Comparison of ENCODE assay signal across 9 mouse cellular contexts in the genomic region with DNA sequence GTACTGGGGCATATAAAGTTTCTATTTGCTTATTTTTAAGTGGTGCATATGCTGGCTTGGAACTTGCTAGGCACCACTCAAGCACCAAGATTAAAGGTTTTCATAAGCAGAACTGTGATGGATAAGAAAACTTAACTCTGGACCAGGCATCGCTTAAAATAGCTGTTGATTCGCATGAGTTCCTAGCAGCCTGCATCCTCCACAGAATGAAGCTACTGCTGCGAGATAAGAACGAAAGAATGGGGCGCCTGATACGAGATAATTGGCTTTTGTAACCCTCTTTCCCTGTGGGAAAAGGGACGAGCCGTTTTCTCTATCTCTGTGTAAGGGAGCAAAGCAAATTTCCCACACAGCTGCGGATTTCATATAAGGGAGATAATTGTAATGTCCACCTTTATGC. TPM values are rescaled to one million over a fixed set of nuclear protein-coding genes. Genes with fewer than 3 reads are reported as not detected.
DNase-seq lines count a peak whose midpoint lies in the region; ATAC-seq and TF ChIP-seq lines count a peak whose summit lies in the region.
"Had no signal": no experiment of that assay in that cellular context is flagged by ENCODE, and none has a peak within 500 bp of the region (broad histone marks: within the 10 kb centered on the region; RNA-seq: fewer than 3 reads in every experiment).

No protein-coding gene starts in this region.

- H3K9me3 ChIP-seq in lung, embryonic 14.5 days (ENCODE audit: low read depth, low read length): no peaks in the 10 kb centered on the region
- no peaks in the 10 kb centered on the region for H3K9me3 ChIP-seq in forebrain, embryonic 14.5 days (replicated peaks; ENCODE audit: control insufficient read depth, low read length)
- H3K9me3 ChIP-seq in limb, embryonic 12.5 days: no peaks in the 10 kb centered on the region
- H3K9me3 ChIP-seq in neural tube, embryonic 14.5 days (ENCODE audit: control insufficient read depth, low read length): no peaks in the 10 kb centered on the region

- no peak for TF ChIP-seq CTCF in lung, embryonic 14.5 days (IDR thresholded peaks at IDR 0.05; ENCODE audit: low read depth)
- TF ChIP-seq CTCF in lung, adult 2 months (IDR thresholded peaks at IDR 0.05; ENCODE audit: insufficient read depth, low read length): no peak

- peak overlapping the region; percentile 75 for H3K4me2 ChIP-seq in lung, embryonic 14.5 days
- H3K4me2 ChIP-seq in forebrain, embryonic 14.5 days (ENCODE audit: low read length): peak overlapping the region; percentile 66
- H3K4me2 ChIP-seq in limb, embryonic 12.5 days: peak overlapping the region; percentile 85
- peak overlapping the region; percentile 71 for H3K4me2 ChIP-seq in neural tube, embryonic 14.5 days (ENCODE audit: low read depth, low read length)

- DNase-seq in lung, embryonic 14.5 days: no peak
- DNase-seq in lung, adult 2 months: no peak
- no peak for DNase-seq in forebrain, embryonic 14.5 days (ENCODE audit: low spot score)
- no peak for DNase-seq in layer of hippocampus, adult 8-10 months (ENCODE audit: low spot score in 2 of 2)
- DNase-seq in gastrocnemius, postnatal 25 days: no peak

- H3K27ac ChIP-seq in lung, embryonic 14.5 days (ENCODE audit: low read depth): no peak overlapping the region
- H3K27ac ChIP-seq in forebrain, embryonic 14.5 days (ENCODE audit: low read depth, low read length): no peak overlapping the region
- H3K27ac ChIP-seq in limb, embryonic 12.5 days: no peak overlapping the region
- no peak overlapping the region for H3K27ac ChIP-seq in neural tube, embryonic 14.5 days (ENCODE audit: low read depth, low read length)

- no peaks in the 10 kb centered on the region for H3K27me3 ChIP-seq in lung, embryonic 14.5 days (ENCODE audit: insufficient read depth, low read length)
- H3K27me3 ChIP-seq in forebrain, embryonic 14.5 days (replicated peaks; ENCODE audit: control insufficient read depth, insufficient read depth, low read length): no peaks in the 10 kb centered on the region
- peaks cover 20% of the 10 kb centered on the region for H3K27me3 ChIP-seq in limb, embryonic 12.5 days
- no peaks in the 10 kb centered on the region for H3K27me3 ChIP-seq in neural tube, embryonic 14.5 days (ENCODE audit: control insufficient read depth, insufficient read depth, low read length)

- H3K36me3 ChIP-seq in lung, embryonic 14.5 days (ENCODE audit: insufficient read depth): no peaks in the 10 kb centered on the region
- no peaks in the 10 kb centered on the region for H3K36me3 ChIP-seq in forebrain, embryonic 14.5 days (ENCODE audit: control insufficient read depth, insufficient read depth, low read length)
- no peaks in the 10 kb centered on the region for H3K36me3 ChIP-seq in limb, embryonic 12.5 days
- no peaks in the 10 kb centered on the region for H3K36me3 ChIP-seq in neural tube, embryonic 14.5 days (ENCODE audit: control insufficient read depth, insufficient read depth, low read length)

- no peak for TF ChIP-seq POLR2A in lung, adult 2 months (IDR thresholded peaks at IDR 0.05; ENCODE audit: borderline replicate concordance, extremely low read depth, low read depth, low read length)

- no peak overlapping the region for H3K4me3 ChIP-seq in lung, embryonic 14.5 days (ENCODE audit: low read depth, low read length)
- no peak overlapping the region for H3K4me3 ChIP-seq in lung, adult 2 months (replicated peaks; ENCODE audit: extremely low read depth, low read depth, low read length)
- H3K4me3 ChIP-seq in forebrain, embryonic 14.5 days (ENCODE audit: low read depth, low read length): no peak overlapping the region
- no peak overlapping the region for H3K4me3 ChIP-seq in limb, embryonic 12.5 days (replicated peaks)
- H3K4me3 ChIP-seq in neural tube, embryonic 14.5 days (ENCODE audit: low read depth, low read length): no peak overlapping the region

- H3K4me1 ChIP-seq in lung, embryonic 14.5 days (ENCODE audit: insufficient read depth): no peaks in the 10 kb centered on the region
- H3K4me1 ChIP-seq in lung, adult 2 months (ENCODE audit: control insufficient read depth, insufficient read depth, low read length): no peaks in the 10 kb centered on the region
- no peaks in the 10 kb centered on the region; the same call in 1 of the 2 replicates for H3K4me1 ChIP-seq in forebrain, embryonic 14.5 days (ENCODE audit: control insufficient read depth, insufficient read depth, low read length)
- H3K4me1 ChIP-seq in limb, embryonic 12.5 days (replicated peaks): peaks cover 3% of the 10 kb centered on the region; the same call in 1 of the 2 replicates
- H3K4me1 ChIP-seq in neural tube, embryonic 14.5 days (ENCODE audit: control insufficient read depth, insufficient read depth, low read length): no peaks in the 10 kb centered on the region

- no peak overlapping the region for H3K9ac ChIP-seq in lung, embryonic 14.5 days
- H3K9ac ChIP-seq in forebrain, embryonic 14.5 days (ENCODE audit: low read length): no peak overlapping the region; the same call in 1 of the 2 replicates
- no peak overlapping the region for H3K9ac ChIP-seq in limb, embryonic 12.5 days (replicated peaks)
- H3K9ac ChIP-seq in neural tube, embryonic 14.5 days (replicated peaks; ENCODE audit: low read depth, low read length): no peak overlapping the region

- no peak for ATAC-seq in lung, embryonic 14.5 days (ENCODE audit: insufficient read depth)
- ATAC-seq in forebrain, embryonic 14.5 days: no peak
- no peak for ATAC-seq in limb, embryonic 12.5 days (ENCODE audit: insufficient number of reproducible peaks, insufficient read depth, low FRiP score, low TSS enrichment, low read depth)
- no peak for ATAC-seq in neural tube, embryonic 14.5 days (ENCODE audit: low read depth)

- WGBS in lung, embryonic 14.5 days: 25% methylated on average over 9 of the region's 9 CpGs
- WGBS in lung, adult 2 months: 37% methylated on average over 9 of the region's 9 CpGs
- whole genome bisulfite sequencing in forebrain, embryonic 14.5 days: 14% methylated on average over 9 of the region's 9 CpGs
- 38% methylated on average over 9 of the region's 9 CpGs for WGBS in limb, embryonic 12.5 days
- 38% methylated on average over 9 of the region's 9 CpGs for WGBS in neural tube, embryonic 14.5 days

RNA-seq across cellular contexts. Expression of a gene that starts 0.8 kb away (rescaled TPM):
- 3.1 and 3.4 TPM in 2 replicates for polyA plus RNA-seq in lung, embryonic 14.5 days (2014; fragmentation: Nextera tagmentation; extraction: Ambion mirVana)
- polyA plus RNA-seq in lung, adult 2 months (2012; rRNA removed): 0.82 and 0.89 TPM in 2 replicates
- polyA plus RNA-seq in forebrain, embryonic 14.5 days (2014; fragmentation: Nextera tagmentation; extraction: Ambion mirVana): 3.8 TPM in 2 replicates
- polyA plus RNA-seq in limb, embryonic 12.5 days (2016; fragmentation: Nextera tagmentation; extraction: Ambion mirVana): 2.1 TPM in 2 replicates
- polyA plus RNA-seq in neural tube, embryonic 14.5 days (2014; fragmentation: Nextera tagmentation; extraction: Ambion mirVana): 3.0 and 3.9 TPM in 2 replicates
- total RNA-seq in layer of hippocampus, adult 8-10 months (2022): 1 to 10 TPM; 1.3 to 1.6 (median 1.4) TPM
- total RNA-seq in gastrocnemius, postnatal 25 days (2021): under 1 TPM in 1 of 2 experiments, not detected in 1; 0.18 TPM

RNA-seq across cellular contexts. Expression of a gene that starts 9.6 kb away (rescaled TPM):
- polyA plus RNA-seq in lung, embryonic 14.5 days (2014; fragmentation: Nextera tagmentation; extraction: Ambion mirVana): 3.4 and 3.5 TPM in 2 replicates
- 1.2 and 1.7 TPM in 2 replicates for polyA plus RNA-seq in lung, adult 2 months (2012; rRNA removed)
- 7.5 and 8.2 TPM in 2 replicates for polyA plus RNA-seq in forebrain, embryonic 14.5 days (2014; fragmentation: Nextera tagmentation; extraction: Ambion mirVana)
- polyA plus RNA-seq in limb, embryonic 12.5 days (2016; fragmentation: Nextera tagmentation; extraction: Ambion mirVana): 3.6 and 4.1 TPM in 2 replicates
- polyA plus RNA-seq in neural tube, embryonic 14.5 days (2014; fragmentation: Nextera tagmentation; extraction: Ambion mirVana): 10.5 and 11.3 TPM in 2 replicates
- 1 to 10 TPM; 6.0 to 6.7 (median 6.3) TPM for total RNA-seq in layer of hippocampus, adult 8-10 months (2022)
- total RNA-seq in gastrocnemius, postnatal 25 days (2021): under 1 TPM; 0.41 to 0.59 TPM

RNA-seq across cellular contexts. Expression of a gene that starts 10.1 kb away (rescaled TPM):
- not detected in 2 replicates for polyA plus RNA-seq in lung, embryonic 14.5 days (2014; fragmentation: Nextera tagmentation; extraction: Ambion mirVana)
- polyA plus RNA-seq in lung, adult 2 months (2012; rRNA removed): not detected in 2 replicates
- not detected in 2 replicates for polyA plus RNA-seq in forebrain, embryonic 14.5 days (2014; fragmentation: Nextera tagmentation; extraction: Ambion mirVana)
- polyA plus RNA-seq in limb, embryonic 12.5 days (2016; fragmentation: Nextera tagmentation; extraction: Ambion mirVana): not detected in 2 replicates
- not detected in 2 replicates for polyA plus RNA-seq in neural tube, embryonic 14.5 days (2014; fragmentation: Nextera tagmentation; extraction: Ambion mirVana)
- total RNA-seq in layer of hippocampus, adult 8-10 months (2022): not detected
- total RNA-seq in gastrocnemius, postnatal 25 days (2021): not detected
- total RNA-seq: hematopoietic stem cell, adult 5-6 weeks had no signal
- polyA plus RNA-seq: Patski had no signal

RNA-seq across cellular contexts. Expression of a gene that starts 15.6 kb away (rescaled TPM):
- 26.6 and 27.6 TPM in 2 replicates for polyA plus RNA-seq in lung, embryonic 14.5 days (2014; fragmentation: Nextera tagmentation; extraction: Ambion mirVana)
- polyA plus RNA-seq in lung, adult 2 months (2012; rRNA removed): 12.9 and 21.4 TPM in 2 replicates
- polyA plus RNA-seq in forebrain, embryonic 14.5 days (2014; fragmentation: Nextera tagmentation; extraction: Ambion mirVana): 10.4 TPM in 2 replicates
- 31.8 and 36.0 TPM in 2 replicates for polyA plus RNA-seq in limb, embryonic 12.5 days (2016; fragmentation: Nextera tagmentation; extraction: Ambion mirVana)
- 23.0 and 25.3 TPM in 2 replicates for polyA plus RNA-seq in neural tube, embryonic 14.5 days (2014; fragmentation: Nextera tagmentation; extraction: Ambion mirVana)
- total RNA-seq in layer of hippocampus, adult 8-10 months (2022): 10 to 100 TPM; 50.7 to 68.4 (median 61.0) TPM
- total RNA-seq in gastrocnemius, postnatal 25 days (2021): 10 to 100 TPM; 10.2 to 10.3 TPM

RNA-seq across cellular contexts. Expression of a gene that starts 25.9 kb away (rescaled TPM):
- 0.74 and 0.96 TPM in 2 replicates for polyA plus RNA-seq in lung, embryonic 14.5 days (2014; fragmentation: Nextera tagmentation; extraction: Ambion mirVana)
- 0.06 TPM in 2 replicates for polyA plus RNA-seq in lung, adult 2 months (2012; rRNA removed)
- polyA plus RNA-seq in forebrain, embryonic 14.5 days (2014; fragmentation: Nextera tagmentation; extraction: Ambion mirVana): 0.36 and 0.78 TPM in 2 replicates
- polyA plus RNA-seq in limb, embryonic 12.5 days (2016; fragmentation: Nextera tagmentation; extraction: Ambion mirVana): 0.42 and 0.48 TPM in 2 replicates
- 0.18 and 0.67 TPM in 2 replicates for polyA plus RNA-seq in neural tube, embryonic 14.5 days (2014; fragmentation: Nextera tagmentation; extraction: Ambion mirVana)
- total RNA-seq in layer of hippocampus, adult 8-10 months (2022): 10 to 100 TPM; 17.4 to 24.2 (median 20.9) TPM
- total RNA-seq in gastrocnemius, postnatal 25 days (2021): 10 to 100 TPM; 20.2 to 21.5 TPM
